Mouse (Mus musculus): ENCODE data around the gene BC017158. TPM values are rescaled to one million over a fixed set of nuclear protein-coding genes. Genes with fewer than 3 reads are reported as not detected.

Gene BC017158
- total and polyA plus RNA-seq, 3 experiments = 26.8 to 93.4 (median 31.7) TPM

GRCm38 (mm10) chr7:128310229-128310688 is 12.3 kb upstream of the BC017158 start:
- peak overlapping the region; percentile 42; the same call in 1 of the 2 replicates for H3K4me3 ChIP-seq (ENCODE audit: low read depth, low read length)

GRCm38 (mm10) chr7:128309776-128310175 is 11.8 kb upstream of the BC017158 start:
- Histone ChIP-seq H3K4me1 (ENCODE audit: insufficient read depth, low read depth, low read length) (peaks cover 80% of the 10 kb centered on the region), H3K9me3 (replicated peaks) (no peaks in the 10 kb centered on the region), H3K27me3 (ENCODE audit: insufficient read depth, low read length) (no peaks in the 10 kb centered on the region), H3K4me3 (ENCODE audit: low read depth, low read length) (peak overlapping the region; percentile 35; the same call in 1 of the 2 replicates), H3K36me3 (replicated peaks) (no peaks in the 10 kb centered on the region)
- no peak for TF ChIP-seq POLR2AphosphoS5 (IDR thresholded peaks at IDR 0.05; ENCODE audit: insufficient replicate concordance, low read depth, low read length)
- no peak for TF ChIP-seq TAL1 (conservative IDR thresholded peaks at IDR 0.05; ENCODE audit: low read depth, low read length)
- TF ChIP-seq GATA2 (IDR thresholded peaks at IDR 0.05; ENCODE audit: borderline replicate concordance, low read depth, low read length) = no peak
- no peak for TF ChIP-seq GATA1 (IDR thresholded peaks at IDR 0.05; ENCODE audit: borderline replicate concordance, low read length)
- no peak for TF ChIP-seq CTCF (IDR thresholded peaks at IDR 0.05; ENCODE audit: low read depth, low read length)
- peak; percentile 55; the same call in 1 of the 2 replicates for ATAC-seq (ENCODE audit: extremely low read depth, insufficient number of reproducible peaks, low FRiP score, poor library complexity, severe bottlenecking)
- DNase-seq (ENCODE audit: low spot score) = peak; percentile 54

More at GRCm38 (mm10) chr7:128310229-128310688, 12.3 kb upstream of the BC017158 start:
- ATAC-seq (ENCODE audit: extremely low read depth, insufficient number of reproducible peaks, low FRiP score, poor library complexity, severe bottlenecking) = peak; percentile 79
- H3K27me3 ChIP-seq (ENCODE audit: insufficient read depth, low read length) = no peaks in the 10 kb centered on the region
- no peaks in the 10 kb centered on the region for H3K9me3 ChIP-seq (replicated peaks)
- TF ChIP-seq POLR2AphosphoS5 (IDR thresholded peaks at IDR 0.05; ENCODE audit: insufficient replicate concordance, low read depth, low read length) (no peak), TAL1 (conservative IDR thresholded peaks at IDR 0.05; ENCODE audit: low read depth, low read length) (peak; percentile 90), GATA2 (IDR thresholded peaks at IDR 0.05; ENCODE audit: borderline replicate concordance, low read depth, low read length) (no peak), CTCF (IDR thresholded peaks at IDR 0.05; ENCODE audit: low read depth, low read length) (no peak), GATA1 (IDR thresholded peaks at IDR 0.05; ENCODE audit: borderline replicate concordance, low read length) (no peak)
- H3K36me3 ChIP-seq (replicated peaks) = no peaks in the 10 kb centered on the region
- H3K4me1 ChIP-seq (ENCODE audit: insufficient read depth, low read depth, low read length) = peaks cover 78% of the 10 kb centered on the region
- DNase-seq (ENCODE audit: low spot score) = peak; percentile 64

GRCm38 (mm10) chr7:128309216-128309615 is 11.2 kb upstream of the BC017158 start:
- Histone ChIP-seq H3K4me1 (ENCODE audit: insufficient read depth, low read depth, low read length) (peaks cover 86% of the 10 kb centered on the region), H3K4me3 (ENCODE audit: low read depth, low read length) (peak overlapping the region; percentile 26; the same call in 1 of the 2 replicates), H3K36me3 (replicated peaks) (no peaks in the 10 kb centered on the region), H3K27me3 (ENCODE audit: insufficient read depth, low read length) (no peaks in the 10 kb centered on the region), H3K9me3 (replicated peaks) (no peaks in the 10 kb centered on the region)
- ATAC-seq (ENCODE audit: extremely low read depth, insufficient number of reproducible peaks, low FRiP score, poor library complexity, severe bottlenecking) (no peak), DNase-seq (ENCODE audit: low spot score) (no peak)
- no peak for TF ChIP-seq CTCF (IDR thresholded peaks at IDR 0.05; ENCODE audit: low read depth, low read length)
- no peak for TF ChIP-seq TAL1 (conservative IDR thresholded peaks at IDR 0.05; ENCODE audit: low read depth, low read length)
- no peak for TF ChIP-seq GATA2 (IDR thresholded peaks at IDR 0.05; ENCODE audit: borderline replicate concordance, low read depth, low read length)
- no peak for TF ChIP-seq POLR2AphosphoS5 (IDR thresholded peaks at IDR 0.05; ENCODE audit: insufficient replicate concordance, low read depth, low read length)
- TF ChIP-seq GATA1 (IDR thresholded peaks at IDR 0.05; ENCODE audit: borderline replicate concordance, low read length) = no peak

GRCm38 (mm10) chr7:128307851-128308250 is 9.9 kb upstream of the BC017158 start:
- Histone ChIP-seq H3K4me3 (ENCODE audit: low read depth, low read length) (no peak overlapping the region), H3K36me3 (replicated peaks) (no peaks in the 10 kb centered on the region), H3K9me3 (replicated peaks) (no peaks in the 10 kb centered on the region), H3K4me1 (ENCODE audit: insufficient read depth, low read depth, low read length) (peaks cover 84% of the 10 kb centered on the region), H3K27me3 (ENCODE audit: insufficient read depth, low read length) (no peaks in the 10 kb centered on the region)
- no peak for ATAC-seq (ENCODE audit: extremely low read depth, insufficient number of reproducible peaks, low FRiP score, poor library complexity, severe bottlenecking)
- DNase-seq (ENCODE audit: low spot score) = no peak
- no peak for TF ChIP-seq POLR2AphosphoS5 (IDR thresholded peaks at IDR 0.05; ENCODE audit: insufficient replicate concordance, low read depth, low read length)
- TF ChIP-seq GATA2 (IDR thresholded peaks at IDR 0.05; ENCODE audit: borderline replicate concordance, low read depth, low read length) = no peak
- TF ChIP-seq GATA1 (IDR thresholded peaks at IDR 0.05; ENCODE audit: borderline replicate concordance, low read length) = no peak
- no peak for TF ChIP-seq TAL1 (conservative IDR thresholded peaks at IDR 0.05; ENCODE audit: low read depth, low read length)
- no peak for TF ChIP-seq CTCF (IDR thresholded peaks at IDR 0.05; ENCODE audit: low read depth, low read length)

GRCm38 (mm10) chr7:128304907-128305306 is 6.9 kb upstream of the BC017158 start:
- Histone ChIP-seq H3K27me3 (ENCODE audit: insufficient read depth, low read length) (no peaks in the 10 kb centered on the region), H3K36me3 (replicated peaks) (no peaks in the 10 kb centered on the region), H3K4me3 (ENCODE audit: low read depth, low read length) (no peak overlapping the region), H3K4me1 (ENCODE audit: insufficient read depth, low read depth, low read length) (peaks cover 79% of the 10 kb centered on the region), H3K9me3 (replicated peaks) (no peaks in the 10 kb centered on the region)
- no peak for TF ChIP-seq POLR2AphosphoS5 (IDR thresholded peaks at IDR 0.05; ENCODE audit: insufficient replicate concordance, low read depth, low read length)
- no peak for TF ChIP-seq GATA2 (IDR thresholded peaks at IDR 0.05; ENCODE audit: borderline replicate concordance, low read depth, low read length)
- TF ChIP-seq GATA1 (IDR thresholded peaks at IDR 0.05; ENCODE audit: borderline replicate concordance, low read length) = no peak
- ATAC-seq (ENCODE audit: extremely low read depth, insufficient number of reproducible peaks, low FRiP score, poor library complexity, severe bottlenecking) = no peak
- DNase-seq (ENCODE audit: low spot score) = peak; percentile 52

GRCm38 (mm10) chr7:128304198-128304597 is 6.2 kb upstream of the BC017158 start:
- no peak for ATAC-seq (ENCODE audit: extremely low read depth, insufficient number of reproducible peaks, low FRiP score, poor library complexity, severe bottlenecking)

More at GRCm38 (mm10) chr7:128304198-128304597, 6.2 kb upstream of the BC017158 start:
- Histone ChIP-seq H3K4me3 (ENCODE audit: low read depth, low read length) (no peak overlapping the region), H3K9me3 (replicated peaks) (no peaks in the 10 kb centered on the region), H3K27me3 (ENCODE audit: insufficient read depth, low read length) (no peaks in the 10 kb centered on the region), H3K4me1 (ENCODE audit: insufficient read depth, low read depth, low read length) (peaks cover 73% of the 10 kb centered on the region), H3K36me3 (replicated peaks) (no peaks in the 10 kb centered on the region)
- TF ChIP-seq GATA2 (IDR thresholded peaks at IDR 0.05; ENCODE audit: borderline replicate concordance, low read depth, low read length) (no peak), GATA1 (IDR thresholded peaks at IDR 0.05; ENCODE audit: borderline replicate concordance, low read length) (no peak), CTCF (IDR thresholded peaks at IDR 0.05; ENCODE audit: low read depth, low read length) (no peak), TAL1 (conservative IDR thresholded peaks at IDR 0.05; ENCODE audit: low read depth, low read length) (no peak), POLR2AphosphoS5 (IDR thresholded peaks at IDR 0.05; ENCODE audit: insufficient replicate concordance, low read depth, low read length) (no peak)
- no peak for DNase-seq (ENCODE audit: low spot score)
